Mouse (Mus musculus): ENCODE data around the gene Cox5b.
"Not testable (repeated sequence)": the region's sequence is repeated elsewhere in the genome, so short reads cannot be mapped to it uniquely, and the experiment has no call there.

Gene Cox5b

DNA sequence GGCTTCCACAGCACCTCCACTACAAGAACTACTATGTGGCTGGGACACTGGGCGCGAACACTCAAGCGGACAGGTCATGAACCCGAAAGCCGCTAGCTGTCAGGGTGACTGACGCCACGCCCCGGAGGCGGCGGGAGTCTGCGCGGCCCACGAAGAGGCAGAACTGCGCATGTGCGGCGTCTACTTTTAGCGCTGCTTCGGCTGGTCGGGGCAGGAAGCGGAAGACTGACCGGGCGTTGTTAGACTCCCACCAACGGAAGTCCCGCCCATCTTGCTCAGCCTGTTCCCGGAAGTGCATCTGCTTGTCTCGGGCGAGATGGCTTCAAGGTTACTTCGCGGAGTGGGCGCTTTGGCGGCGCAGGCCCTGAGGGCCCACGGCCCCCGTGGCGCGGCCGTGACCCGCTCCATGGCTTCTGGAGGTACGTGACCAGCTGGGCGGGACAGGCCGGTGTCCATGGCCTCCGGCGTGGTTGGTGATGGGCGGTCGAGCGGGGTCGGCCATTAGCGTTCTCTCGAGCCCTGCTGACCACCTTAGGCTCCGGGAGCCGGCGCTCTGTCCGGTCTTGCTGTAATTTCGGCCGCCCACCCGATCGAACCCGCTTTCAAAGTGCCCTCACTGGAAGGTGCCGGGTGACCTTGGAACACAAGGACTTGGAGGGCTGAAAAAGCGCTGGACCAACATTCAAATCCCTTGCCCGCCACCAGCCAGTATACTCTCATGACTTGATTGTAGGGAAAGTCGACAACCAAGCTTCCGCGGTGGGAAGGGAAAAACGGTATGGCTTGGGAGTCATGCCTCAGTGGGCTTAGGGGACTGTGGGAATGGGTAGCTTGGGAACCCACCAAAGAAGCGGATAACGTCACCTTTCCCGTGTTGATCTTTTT, at the start of gene Cox5b:
Gene Cox5b, plus strand, starts transcription at position 179 of the 885 bp plus-strand sequence.
- DNase-seq (ENCODE audit: low spot score), result peak; percentile 97

DNA sequence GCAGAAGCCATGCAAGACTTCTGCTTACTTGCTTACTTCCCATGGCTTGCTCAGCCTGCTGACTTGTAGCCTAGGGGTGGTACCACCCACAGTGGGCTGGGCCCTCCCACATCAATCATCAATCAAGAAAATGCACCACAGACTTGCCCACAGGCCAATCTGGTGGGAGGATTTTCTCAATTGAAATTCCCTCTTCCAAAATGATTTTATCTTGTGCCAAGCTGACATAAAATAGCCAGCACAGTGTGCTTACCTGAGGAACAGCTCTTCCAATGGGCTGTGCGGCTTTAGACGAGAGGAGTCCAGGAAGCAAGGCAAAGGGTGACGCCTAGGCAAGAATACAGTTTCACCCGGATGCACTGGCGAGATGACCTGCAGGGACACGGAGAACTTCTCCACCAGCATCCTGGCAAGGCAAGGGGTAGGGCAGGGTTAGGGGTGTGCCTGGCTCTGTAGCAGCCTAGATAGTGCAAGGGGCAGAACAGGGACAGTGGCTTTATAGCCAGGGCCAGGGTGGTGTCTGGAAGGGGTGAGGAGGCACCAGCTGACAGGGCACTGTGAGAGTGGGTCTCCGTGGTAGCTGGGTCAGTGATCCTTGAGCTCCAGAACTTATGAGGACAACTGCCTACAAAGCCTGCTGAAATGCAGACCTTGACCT, 47.2 kb upstream of the Cox5b start:
- DNase-seq (ENCODE audit: low spot score), result no peak

- DNase-seq (ENCODE audit: low spot score), result no peak
These were observed 46.6 kb upstream of the Cox5b start for GRCm38 (mm10) chr1:36644615-36645007.

DNA sequence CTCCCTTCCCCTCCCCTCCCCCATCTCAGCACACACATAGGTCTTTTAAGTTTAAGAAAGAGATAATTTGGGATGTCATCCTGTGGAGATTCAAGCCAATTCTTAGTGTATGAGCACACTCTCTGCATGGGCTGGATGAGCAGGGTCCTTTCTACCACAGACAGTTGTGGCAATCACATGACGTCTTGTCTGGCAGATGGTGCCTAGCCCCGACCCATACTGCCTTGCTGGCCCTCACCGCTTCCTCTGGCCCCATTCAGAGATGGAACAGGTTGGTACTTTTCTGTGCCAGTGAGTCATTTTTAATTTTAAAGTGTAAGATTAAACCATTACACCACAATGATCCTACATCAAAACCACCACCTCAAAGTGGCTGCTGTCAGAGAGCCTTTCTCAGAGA, 45.0 kb upstream of the Cox5b start:
- DNase-seq (ENCODE audit: low spot score), result no peak

- DNase-seq (ENCODE audit: low spot score), result peak; percentile 72
These were observed 43.6 kb upstream of the Cox5b start for GRCm38 (mm10) chr1:36647631-36648030.

DNA sequence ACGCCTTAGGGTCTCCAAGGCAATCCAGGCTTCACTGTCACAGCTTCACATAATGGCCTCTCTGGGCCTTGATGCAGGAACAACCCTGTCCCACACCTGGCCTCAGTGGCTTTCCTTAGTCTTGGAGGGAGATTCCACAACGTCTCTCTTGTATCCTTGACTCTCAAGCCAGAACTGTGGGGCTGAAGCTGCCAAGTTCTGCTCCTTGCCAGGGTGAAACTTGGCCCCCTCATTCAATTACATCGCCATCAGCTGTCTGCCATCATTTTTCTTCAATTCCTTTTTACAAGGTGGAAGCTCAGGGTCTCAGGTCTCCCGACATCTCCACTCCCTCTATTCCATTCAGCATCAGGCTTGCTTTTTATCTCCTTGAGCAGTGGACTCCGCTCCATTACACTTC, 36.2 kb upstream of the Cox5b start:
- no peak for DNase-seq (ENCODE audit: low spot score)

DNA sequence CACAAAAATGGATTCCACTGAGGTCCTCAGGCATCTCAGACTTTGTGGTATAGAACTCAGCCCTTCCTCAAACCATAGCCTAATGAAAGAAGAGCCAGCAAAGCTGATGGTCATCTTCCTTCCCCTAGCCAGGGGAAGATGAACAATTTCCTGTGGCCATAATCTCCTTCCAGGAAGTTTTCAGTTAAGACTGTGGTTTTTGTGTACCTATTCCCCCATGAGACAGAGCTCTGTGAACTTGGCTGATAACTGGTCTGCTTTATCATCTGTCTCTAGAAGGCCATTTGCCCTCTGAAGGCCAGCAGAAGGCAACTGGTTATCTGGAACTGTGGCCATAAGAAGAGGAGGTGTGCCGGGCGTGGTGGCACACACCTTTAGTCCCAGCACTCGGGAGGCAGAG, 35.0 kb upstream of the Cox5b start:
- no peak for DNase-seq (ENCODE audit: low spot score)

DNA sequence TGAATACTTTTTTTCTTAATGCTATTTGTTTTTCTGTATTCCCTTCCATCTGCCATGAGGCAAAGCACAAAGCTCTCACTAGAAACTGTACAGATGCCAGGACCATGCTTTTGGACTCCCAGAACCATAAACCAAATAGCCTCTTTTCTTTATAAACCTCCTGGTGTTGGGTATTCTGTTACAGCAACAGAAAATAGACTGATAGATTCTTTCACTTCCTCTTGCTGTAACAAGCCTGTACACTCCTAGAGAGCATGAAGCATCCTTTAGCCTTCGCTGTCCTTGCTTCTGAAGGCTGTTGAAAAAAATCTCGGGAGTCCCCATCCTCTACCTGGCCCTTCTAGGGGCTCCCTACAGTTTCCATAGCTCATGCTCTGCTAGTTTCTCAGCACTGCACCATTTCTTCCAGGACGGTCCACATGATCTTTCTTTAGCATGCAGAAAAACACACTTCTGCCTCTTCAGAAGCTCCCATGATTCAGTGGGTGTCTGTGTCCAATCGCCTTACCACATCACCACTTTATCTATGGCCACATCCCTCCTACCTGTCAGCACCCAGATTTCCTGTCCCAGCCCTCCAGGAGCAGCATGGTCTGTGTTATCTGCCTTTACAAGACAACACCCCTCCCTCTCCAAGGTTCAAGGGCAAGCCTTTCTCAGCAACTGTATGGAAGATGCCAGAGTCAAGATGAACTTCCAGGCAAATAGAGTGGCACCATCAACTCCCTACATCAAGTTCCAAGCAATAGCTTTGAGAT, 33.4 kb upstream of the Cox5b start:
- no peak for DNase-seq (ENCODE audit: low spot score)

- no peak for DNase-seq (ENCODE audit: low spot score)
These were observed 32.4 kb upstream of the Cox5b start for GRCm38 (mm10) chr1:36658621-36659399.

GRCm38 (mm10) chr1:36664457-36664856, 26.8 kb upstream of the Cox5b start:
- DNase-seq (ENCODE audit: low spot score), result no peak

GRCm38 (mm10) chr1:36665165-36665723, 26.0 kb upstream of the Cox5b start:
- DNase-seq (ENCODE audit: low spot score), result no peak

- no peak for DNase-seq (ENCODE audit: low spot score)
These were observed 25.3 kb upstream of the Cox5b start for GRCm38 (mm10) chr1:36665934-36666333.

- not testable (repeated sequence) for DNase-seq (ENCODE audit: low spot score)
These were observed 23.2 kb upstream of the Cox5b start for GRCm38 (mm10) chr1:36668007-36668406.

DNA sequence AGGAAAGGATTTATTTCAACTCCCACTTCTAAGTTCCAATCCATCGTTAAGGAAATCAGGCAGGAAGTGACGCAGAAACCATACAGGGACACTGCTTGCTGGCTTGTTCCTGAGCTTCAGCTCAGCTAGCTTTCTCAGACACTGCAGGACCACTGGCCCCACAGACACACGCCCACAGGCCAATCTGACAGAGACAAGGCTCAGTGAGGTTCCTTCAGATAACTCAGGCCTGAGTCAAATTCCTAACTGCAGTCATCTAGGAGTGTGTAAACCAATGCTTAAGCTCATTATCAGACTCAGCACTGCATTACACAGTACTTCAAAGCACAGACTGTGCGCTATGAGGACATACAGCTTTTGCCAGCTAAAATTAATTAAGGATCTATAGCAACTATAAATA, 21.0 kb upstream of the Cox5b start:
- DNase-seq (ENCODE audit: low spot score), result no peak

DNA sequence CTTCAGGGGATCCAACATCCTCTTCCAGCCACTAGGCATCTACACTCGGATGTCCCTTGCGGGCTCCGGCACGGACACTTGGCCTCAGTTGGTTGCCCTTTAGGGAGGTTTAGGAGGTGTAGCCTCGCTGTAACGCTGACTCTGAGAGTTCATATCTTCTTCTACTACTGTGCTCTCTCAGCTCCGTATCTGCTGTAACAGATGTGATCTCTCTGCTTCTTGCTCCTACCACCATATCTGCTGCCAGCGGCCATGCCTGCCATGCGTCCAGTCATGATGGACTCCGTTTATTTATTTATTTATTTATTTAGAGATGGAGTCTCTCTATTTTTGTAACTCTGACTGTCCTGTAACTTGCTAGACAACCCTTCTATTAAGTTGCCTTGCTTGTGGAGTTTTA, 20.0 kb upstream of the Cox5b start:
- no peak for DNase-seq (ENCODE audit: low spot score)

DNA sequence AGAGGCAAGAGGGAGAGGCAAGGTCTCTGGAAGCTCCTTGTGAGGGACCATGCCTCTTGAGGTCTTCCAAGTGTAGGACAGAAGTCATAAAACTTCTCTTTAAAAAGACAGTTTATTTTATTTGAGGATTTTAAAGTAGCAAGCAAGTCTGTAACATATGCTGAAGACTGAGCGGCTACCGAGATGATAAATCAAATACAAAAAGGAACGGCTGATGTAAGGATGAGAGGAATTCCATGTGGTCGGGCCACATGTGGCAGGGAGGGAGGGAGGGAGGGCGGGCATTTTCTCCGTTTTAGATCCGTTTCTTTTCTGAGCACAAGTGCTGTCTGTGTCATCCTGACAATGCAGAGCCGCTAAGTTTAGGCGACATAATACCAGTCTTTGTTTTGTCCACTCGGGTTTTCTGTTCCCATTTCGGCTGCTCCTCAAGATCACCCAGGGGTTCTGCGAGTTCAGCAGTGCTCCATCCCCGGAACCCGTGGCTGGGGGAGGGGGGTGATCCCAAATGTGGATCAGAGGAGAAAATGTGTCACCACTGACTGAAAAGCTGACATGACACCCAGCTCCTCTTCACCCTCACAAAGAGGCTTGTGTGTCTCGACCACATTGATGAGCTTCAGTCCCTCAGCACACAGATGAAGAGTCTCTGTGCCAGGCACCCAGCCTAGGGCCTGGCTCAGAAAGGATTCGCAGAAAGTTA, 18.4 kb upstream of the Cox5b start:
- no peak for DNase-seq (ENCODE audit: low spot score)

DNA sequence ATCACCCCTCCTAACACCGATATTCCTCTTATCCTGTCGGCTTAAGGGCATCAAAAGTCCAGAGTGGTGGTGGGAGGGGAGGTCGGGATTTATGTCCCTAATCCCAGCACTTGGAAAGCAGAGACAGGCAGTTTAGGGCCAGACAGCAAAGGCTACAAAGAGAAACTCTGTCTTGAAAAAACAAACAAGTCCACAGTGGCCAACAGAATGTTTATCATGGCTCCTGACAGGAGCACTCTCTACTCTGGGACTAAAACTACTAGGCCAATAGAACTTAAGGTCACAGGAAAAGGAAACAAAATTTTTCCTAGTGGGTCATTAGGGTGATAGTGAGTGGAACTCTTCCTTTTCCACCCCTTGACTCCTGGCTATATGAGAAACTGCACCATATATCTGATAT, 16.3 kb upstream of the Cox5b start:
- no peak for DNase-seq (ENCODE audit: low spot score)

GRCm38 (mm10) chr1:36680893-36681292, 10.4 kb upstream of the Cox5b start:
- no peak for DNase-seq (ENCODE audit: low spot score)

DNA sequence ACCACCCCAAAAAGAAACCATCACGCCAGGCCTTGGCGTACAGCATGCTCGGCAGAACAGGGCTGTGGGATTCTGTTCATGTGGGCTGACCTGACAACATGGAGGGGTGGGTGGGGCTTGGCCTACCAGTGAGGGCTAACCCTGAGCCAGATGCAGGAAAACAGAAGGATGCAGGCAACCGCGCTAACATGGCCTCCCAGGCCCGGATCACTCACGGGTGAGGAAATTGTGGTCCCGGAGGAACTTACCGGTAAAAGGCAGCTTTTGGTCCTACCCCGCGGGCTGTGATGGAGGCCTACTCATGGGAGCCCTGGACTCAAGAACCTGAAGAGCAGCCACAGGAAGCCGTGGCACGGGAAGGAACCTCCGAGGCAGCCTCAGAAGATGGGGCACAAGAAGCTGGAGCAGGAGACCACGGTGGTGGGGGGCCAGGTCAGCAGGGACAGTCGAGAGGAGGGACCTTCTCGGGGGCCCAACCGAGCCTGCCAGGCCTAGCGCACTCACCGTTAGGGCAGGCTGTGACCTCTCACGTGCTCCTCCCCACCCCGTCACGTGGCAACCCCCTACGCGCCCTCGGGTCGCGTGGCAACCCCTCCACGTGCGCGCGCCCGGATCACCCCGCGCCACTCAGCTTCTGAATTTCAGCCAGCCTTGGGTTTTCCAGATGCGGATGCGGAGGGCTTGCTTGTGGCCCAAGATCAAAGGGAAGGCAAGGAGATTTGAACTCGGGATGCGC, 8.5 kb upstream of the Cox5b start, which contains the start of gene Fam178b:
Gene Fam178b, minus strand, starts transcription at position 564 of the 736 bp plus-strand sequence.
- no peak for DNase-seq (ENCODE audit: low spot score)

DNA sequence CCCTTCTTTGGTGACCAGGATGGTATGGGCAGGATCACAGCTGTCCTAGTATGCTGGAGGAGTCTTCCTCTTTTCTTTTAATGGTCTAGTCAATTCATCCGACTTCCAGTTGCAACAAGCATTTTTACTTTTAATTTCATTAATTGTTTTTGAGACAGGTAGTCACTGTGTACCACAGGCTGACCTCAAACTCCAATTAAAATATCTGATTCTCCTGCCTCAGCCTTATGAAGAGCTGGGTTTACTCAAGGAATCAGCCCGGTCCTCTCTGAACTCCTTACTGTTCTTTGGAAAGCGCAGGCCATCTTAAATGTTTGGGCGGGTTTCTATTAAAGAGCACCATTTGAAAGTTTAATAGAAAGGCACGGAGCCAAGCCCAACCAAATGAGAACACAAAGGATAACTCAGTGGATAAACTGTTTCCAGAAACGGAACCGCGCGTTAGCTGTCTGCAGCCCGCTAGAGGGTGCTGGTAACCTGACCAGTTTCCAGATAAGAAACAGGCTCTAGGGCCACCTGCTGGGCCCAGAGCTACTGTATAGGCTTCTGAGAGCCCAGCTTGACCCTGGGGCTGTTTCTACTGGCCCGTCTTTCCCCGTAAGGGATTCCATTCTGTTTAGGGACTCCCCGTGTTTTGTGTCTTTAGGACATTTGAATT, 7.3 kb upstream of the Cox5b start:
- peak; percentile 48 for DNase-seq (ENCODE audit: low spot score)
